Mouse (Mus musculus): ENCODE measurements at regions not wholly inside any gene's neighbourhood (a gene's known extent, or its start where the extent isn't known, plus 50 kb on each side); places are given as distances from the start of the nearest gene placed in this dataset.

GRCm38 (mm10) chr9:112446981-112447380 is 211.2 kb upstream of the Arpp21 start:
- Histone ChIP-seq H3K79me2 (ENCODE audit: control insufficient read depth, insufficient read depth) (no peaks in the 10 kb centered on the region), H3K4me3 (no peak overlapping the region), H3ac (ENCODE audit: control insufficient read depth, insufficient read length) (no peak overlapping the region), H3K27me3 (ENCODE audit: control insufficient read depth, insufficient read depth, insufficient read length) (no peaks in the 10 kb centered on the region), H3K36me3 (ENCODE audit: control insufficient read depth, insufficient read depth) (no peaks in the 10 kb centered on the region), H3K4me2 (ENCODE audit: low read depth) (no peak overlapping the region)
- TF ChIP-seq POLR2A (IDR thresholded peaks at IDR 0.05; ENCODE audit: insufficient read length, low read depth) (no peak), MYOG (IDR thresholded peaks at IDR 0.05; ENCODE audit: control insufficient read depth in 1 of 3, insufficient read depth in 1 of 3, insufficient read length in 2 of 3, low read depth in 2 of 3) (no peak), MAX (IDR thresholded peaks at IDR 0.05; ENCODE audit: low read depth) (no peak), E2F4 (IDR thresholded peaks at IDR 0.05; ENCODE audit: insufficient read depth) (no peak), MYOD1 (IDR thresholded peaks at IDR 0.05; ENCODE audit: control insufficient read depth in 1 of 3, insufficient read length in 2 of 3, low read depth in 2 of 3) (no peak), USF1 (IDR thresholded peaks at IDR 0.05; ENCODE audit: low read depth) (no peak), CEBPB (IDR thresholded peaks at IDR 0.05; ENCODE audit: insufficient read depth, poor library complexity, severe bottlenecking) (no peak), TCF3 (IDR thresholded peaks at IDR 0.05; ENCODE audit: insufficient read length, low read depth) (no peak)

GRCm38 (mm10) chr9:112446027-112446352 is 210.3 kb upstream of the Arpp21 start:
- H3ac ChIP-seq (ENCODE audit: control insufficient read depth, insufficient read length), result no peak overlapping the region
- no peak overlapping the region for H3K4me3 ChIP-seq
- no peak overlapping the region for H3K4me2 ChIP-seq (ENCODE audit: low read depth)
- no peaks in the 10 kb centered on the region for H3K79me2 ChIP-seq (ENCODE audit: control insufficient read depth, insufficient read depth)
- H3K36me3 ChIP-seq (ENCODE audit: control insufficient read depth, insufficient read depth), result no peaks in the 10 kb centered on the region
- TF ChIP-seq CEBPB (IDR thresholded peaks at IDR 0.05; ENCODE audit: insufficient read depth, poor library complexity, severe bottlenecking), result no peak
- no peak for TF ChIP-seq TCF12 (IDR thresholded peaks at IDR 0.05; ENCODE audit: insufficient read depth, poor library complexity, severe bottlenecking)
- TF ChIP-seq POLR2A (IDR thresholded peaks at IDR 0.05; ENCODE audit: insufficient read length, low read depth), result no peak
- no peak for TF ChIP-seq MAX (IDR thresholded peaks at IDR 0.05; ENCODE audit: low read depth)
- TF ChIP-seq POLR2AphosphoS2 (IDR thresholded peaks at IDR 0.05; ENCODE audit: insufficient read length, low read depth), result no peak
- no peaks in the 10 kb centered on the region for H3K27me3 ChIP-seq (ENCODE audit: control insufficient read depth, insufficient read depth, insufficient read length)

- Histone ChIP-seq H3K79me2 (ENCODE audit: control insufficient read depth, insufficient read depth) (no peaks in the 10 kb centered on the region), H3K36me3 (ENCODE audit: control insufficient read depth, insufficient read depth) (no peaks in the 10 kb centered on the region), H3K4me3 (no peak overlapping the region), H3ac (ENCODE audit: control insufficient read depth, insufficient read length) (no peak overlapping the region), H3K27me3 (ENCODE audit: control insufficient read depth, insufficient read depth, insufficient read length) (no peaks in the 10 kb centered on the region), H3K4me2 (ENCODE audit: low read depth) (no peak overlapping the region)
- TF ChIP-seq SRF (IDR thresholded peaks at IDR 0.05; ENCODE audit: control insufficient read depth, insufficient read length, low read depth) (no peak), MYOD1 (IDR thresholded peaks at IDR 0.05; ENCODE audit: control insufficient read depth in 1 of 3, insufficient read length in 2 of 3, low read depth in 2 of 3) (no peak), MYOG (IDR thresholded peaks at IDR 0.05; ENCODE audit: control insufficient read depth in 1 of 3, insufficient read depth in 1 of 3, insufficient read length in 2 of 3, low read depth in 2 of 3) (no peak), REST (IDR thresholded peaks at IDR 0.05; ENCODE audit: insufficient read depth, insufficient read length) (no peak), MAX (IDR thresholded peaks at IDR 0.05; ENCODE audit: low read depth) (no peak), POLR2AphosphoS2 (IDR thresholded peaks at IDR 0.05; ENCODE audit: insufficient read length, low read depth) (no peak), CEBPB (IDR thresholded peaks at IDR 0.05; ENCODE audit: insufficient read depth, poor library complexity, severe bottlenecking) (no peak), TCF12 (IDR thresholded peaks at IDR 0.05; ENCODE audit: insufficient read depth, poor library complexity, severe bottlenecking) (no peak), E2F4 (IDR thresholded peaks at IDR 0.05; ENCODE audit: insufficient read depth) (no peak), TCF3 (IDR thresholded peaks at IDR 0.05; ENCODE audit: insufficient read length, low read depth) (no peak), USF1 (IDR thresholded peaks at IDR 0.05; ENCODE audit: low read depth) (no peak)
Measured at GRCm38 (mm10) chr9:112445230-112446026, 209.7 kb upstream of the Arpp21 start.

- TF ChIP-seq POLR2A (IDR thresholded peaks at IDR 0.05; ENCODE audit: insufficient read length, low read depth), result no peak
- TF ChIP-seq REST (IDR thresholded peaks at IDR 0.05; ENCODE audit: insufficient read depth, insufficient read length), result no peak
Measured at GRCm38 (mm10) chr9:112444220-112444619, 208.5 kb upstream of the Arpp21 start.

GRCm38 (mm10) chr9:112436094-112436493 is 200.4 kb upstream of the Arpp21 start:
- no peaks in the 10 kb centered on the region for H3K36me3 ChIP-seq (ENCODE audit: control insufficient read depth, insufficient read depth)
- no peak for TF ChIP-seq CEBPB (IDR thresholded peaks at IDR 0.05; ENCODE audit: insufficient read depth, poor library complexity, severe bottlenecking)
- TF ChIP-seq MYOG (IDR thresholded peaks at IDR 0.05; ENCODE audit: control insufficient read depth in 1 of 3, insufficient read depth in 1 of 3, insufficient read length in 2 of 3, low read depth in 2 of 3), result no peak
- TF ChIP-seq MYOD1 (IDR thresholded peaks at IDR 0.05; ENCODE audit: control insufficient read depth in 1 of 3, insufficient read length in 2 of 3, low read depth in 2 of 3), result no peak
- TF ChIP-seq MAX (IDR thresholded peaks at IDR 0.05; ENCODE audit: low read depth), result no peak
- no peak for TF ChIP-seq POLR2AphosphoS2 (IDR thresholded peaks at IDR 0.05; ENCODE audit: insufficient read length, low read depth)
- TF ChIP-seq REST (IDR thresholded peaks at IDR 0.05; ENCODE audit: insufficient read depth, insufficient read length), result no peak
- TF ChIP-seq POLR2A (IDR thresholded peaks at IDR 0.05; ENCODE audit: insufficient read length, low read depth), result no peak
- no peak for TF ChIP-seq E2F4 (IDR thresholded peaks at IDR 0.05; ENCODE audit: insufficient read depth)
- TF ChIP-seq USF1 (IDR thresholded peaks at IDR 0.05; ENCODE audit: low read depth), result no peak
- no peak for TF ChIP-seq SRF (IDR thresholded peaks at IDR 0.05; ENCODE audit: control insufficient read depth, insufficient read length, low read depth)
- no peak for TF ChIP-seq TCF12 (IDR thresholded peaks at IDR 0.05; ENCODE audit: insufficient read depth, poor library complexity, severe bottlenecking)
- no peak for TF ChIP-seq TCF3 (IDR thresholded peaks at IDR 0.05; ENCODE audit: insufficient read length, low read depth)
- H3ac ChIP-seq (ENCODE audit: control insufficient read depth, insufficient read length), result no peak overlapping the region

More at GRCm38 (mm10) chr9:112444220-112444619, 208.5 kb upstream of the Arpp21 start:
- H3K36me3 ChIP-seq (ENCODE audit: control insufficient read depth, insufficient read depth), result no peaks in the 10 kb centered on the region
- H3K79me2 ChIP-seq (ENCODE audit: control insufficient read depth, insufficient read depth), result no peaks in the 10 kb centered on the region
- H3K4me3 ChIP-seq, result no peak overlapping the region
- H3K27me3 ChIP-seq (ENCODE audit: control insufficient read depth, insufficient read depth, insufficient read length), result no peaks in the 10 kb centered on the region
- no peak overlapping the region for H3K4me2 ChIP-seq (ENCODE audit: low read depth)
- H3ac ChIP-seq (ENCODE audit: control insufficient read depth, insufficient read length), result no peak overlapping the region

More at GRCm38 (mm10) chr9:112436094-112436493, 200.4 kb upstream of the Arpp21 start:
- Histone ChIP-seq H3K27me3 (ENCODE audit: control insufficient read depth, insufficient read depth, insufficient read length) (no peaks in the 10 kb centered on the region), H3K4me2 (ENCODE audit: low read depth) (no peak overlapping the region), H3K79me2 (ENCODE audit: control insufficient read depth, insufficient read depth) (no peaks in the 10 kb centered on the region), H3K4me3 (no peak overlapping the region)

All from myocyte (in vitro differentiated cells).